Mouse (Mus musculus): ENCODE data around the gene Spag5.

DNA sequence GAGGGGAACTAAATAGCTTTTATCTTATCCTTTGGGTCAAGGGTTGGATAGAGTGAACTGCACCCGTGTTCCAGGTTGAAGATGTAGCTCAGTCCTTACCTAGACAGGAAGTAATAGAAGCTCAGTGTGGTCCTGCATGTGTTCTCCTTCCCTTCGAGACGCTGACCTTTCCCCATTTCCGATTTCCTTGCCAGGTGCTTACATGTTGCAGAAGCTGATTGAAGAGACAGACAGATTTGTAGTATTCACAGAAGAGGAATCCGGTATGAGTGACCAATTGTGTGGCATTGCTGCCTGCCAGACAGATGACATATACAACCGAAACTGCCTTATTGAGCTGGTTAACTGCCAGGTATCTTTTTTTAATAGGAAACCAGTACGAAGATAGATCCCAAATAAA, 22.5 kb upstream of the Spag5 start:
- TF ChIP-seq CTCF (IDR thresholded peaks at IDR 0.05), result no peak
- TF ChIP-seq EP300 (IDR thresholded peaks at IDR 0.05; ENCODE audit: insufficient read depth, low read depth, low read length), result no peak

All from heart, adult 2 months (tissue).